Mouse (Mus musculus) cerebellum, adult 2 months (tissue): Measurements from ENCODE around the gene Mrps23. TPM values are rescaled to one million over a fixed set of nuclear protein-coding genes. Genes with fewer than 3 reads are reported as not detected.

Experiments
- DNase-seq, 2 experiments: peaks; one replicate each; pipeline ENCODE4 v3.0.0; 2021
- H3K27ac ChIP-seq: fragments of 200-500 bp; 2 replicates; pipeline ENCODE4 v1.5.1; 2012; ENCODE audit warnings: low read length, control low read depth, inconsistent platforms; ENCODE audit not compliant: insufficient read depth
- H3K27me3 ChIP-seq: fragments of 200-500 bp; 2 replicates; pipeline ENCODE4 v1.6.1; 2012; ENCODE audit warnings: inconsistent platforms, mild to moderate bottlenecking, low read length, moderate library complexity; ENCODE audit not compliant: control insufficient read depth, insufficient read depth
- H3K4me1 ChIP-seq: fragments of 200-500 bp; 2 replicates; pipeline ENCODE4 v1.6.1; 2011; ENCODE audit warnings: low read length; ENCODE audit not compliant: control insufficient read depth, insufficient read depth
- H3K4me3 ChIP-seq: fragments of 200-500 bp; replicated peaks from 2 replicates; pipeline ENCODE3; 2011; ENCODE audit warnings: mild to moderate bottlenecking, low read depth, low read length, control low read depth; ENCODE audit not compliant: insufficient read depth
- CTCF ChIP-seq: fragments of 200-500 bp; IDR thresholded peaks from 2 replicates; pipeline ENCODE4 v1.5.1; 2011; ENCODE audit warnings: low read depth, mild to moderate bottlenecking, control low read depth, low read length, moderate library complexity, borderline replicate concordance; ENCODE audit not compliant: insufficient read depth
- POLR2A ChIP-seq: fragments of 200-500 bp; IDR thresholded peaks from 2 replicates; pipeline ENCODE4 v1.6.1; 2011; ENCODE audit warnings: low read length, control low read depth, borderline replicate concordance; ENCODE audit not compliant: insufficient read depth
- WGBS: fragments of 180-500 bp; shearing (Covaris S2); methylation state at CpG from one replicate; pipeline ENCODE4 v1.1.7; 2018; 5-methylcytosine and 5-hydroxymethylcytosine counted together
- polyA plus RNA-seq: library from polyadenylated mRNA; depleted of rRNA; stranded (reverse); fragments of >200 nt; gene quantifications from 2 replicates; pipeline ENCODE4 v1.2.3, GENCODE M21; 2012

The Mrps23 gene
- polyA plus RNA-seq, 1 experiment = 90.4 TPM

DNA sequence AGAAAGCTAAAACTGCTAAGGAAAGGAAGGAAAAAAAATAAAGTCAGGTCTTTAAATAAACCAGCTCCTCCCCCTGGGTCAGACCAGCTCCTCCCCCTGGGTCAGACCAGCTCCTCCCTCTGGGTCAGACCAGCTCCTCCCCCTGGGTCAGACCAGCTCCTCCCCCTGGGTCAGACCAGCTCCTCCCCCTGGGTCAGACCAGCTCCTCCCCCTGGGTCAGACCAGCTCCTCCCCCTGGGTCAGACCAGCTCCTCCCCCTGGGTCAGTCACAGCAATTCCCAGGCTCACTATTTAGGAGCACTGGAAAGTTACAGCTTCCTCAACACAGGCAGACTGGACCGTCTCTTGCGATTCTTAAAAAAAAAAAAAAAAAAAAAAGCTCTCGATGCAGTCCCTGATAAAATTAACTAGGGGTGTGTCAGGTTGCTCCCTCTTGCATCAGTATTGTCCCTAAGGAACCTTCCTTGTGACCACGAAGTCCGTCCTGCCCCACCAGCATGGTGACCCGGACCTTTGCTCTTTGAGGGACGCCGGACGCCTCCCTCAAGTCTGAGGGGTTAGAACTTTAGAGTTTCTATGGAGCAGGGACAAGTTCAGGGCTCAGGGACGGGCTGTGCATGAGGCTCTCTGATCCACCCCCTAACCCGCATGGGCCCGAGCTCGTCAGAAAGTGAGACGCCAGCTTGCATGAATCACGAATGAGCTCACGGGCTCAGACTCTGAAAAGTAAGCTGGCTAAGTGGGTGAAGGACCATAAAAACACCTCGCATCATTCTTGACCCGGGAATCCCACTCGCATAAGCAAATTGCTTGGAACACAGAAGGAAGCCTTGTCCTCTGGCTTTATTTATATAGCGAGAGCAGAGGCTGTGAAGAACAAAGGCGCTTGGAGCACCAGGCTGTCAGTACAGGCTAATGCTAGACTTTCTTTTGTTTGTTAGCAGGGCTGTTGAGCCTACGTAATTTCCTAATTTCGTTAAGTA is 31.3 kb downstream of the Mrps23 start:
- H3K4me3 ChIP-seq = no peak overlapping the region
- DNase-seq = no peak
- TF ChIP-seq POLR2A (no peak), CTCF (no peak)
- no peaks in the 10 kb centered on the region for H3K4me1 ChIP-seq
- no peak overlapping the region; the same call in 1 of the 2 replicates for H3K27ac ChIP-seq
- no peaks in the 10 kb centered on the region for H3K27me3 ChIP-seq
- 59% methylated on average over 23 of the region's 23 CpGs for WGBS

DNA sequence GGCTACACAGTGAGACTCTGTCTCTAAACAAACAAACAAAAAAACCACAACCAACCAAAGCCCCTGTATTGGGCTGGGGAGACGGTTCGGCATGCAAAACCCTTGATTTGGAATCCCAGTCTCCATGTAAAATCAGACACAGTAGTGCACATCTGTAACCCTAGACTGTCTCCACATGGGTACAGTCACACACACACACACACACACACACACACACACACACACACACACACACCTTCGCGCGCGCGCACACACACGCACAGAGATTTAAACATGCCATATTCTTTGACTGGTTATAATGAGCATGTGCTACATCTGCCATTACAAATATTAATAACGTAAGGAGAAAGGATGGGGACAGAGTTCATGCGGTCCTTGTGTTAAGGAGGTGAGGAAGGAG is 36.1 kb downstream of the Mrps23 start:
- Histone ChIP-seq H3K27me3 (no peaks in the 10 kb centered on the region; the same call in 1 of the 2 replicates), H3K4me1 (no peaks in the 10 kb centered on the region), H3K27ac (no peak overlapping the region), H3K4me3 (no peak overlapping the region)
- no peak for DNase-seq
- WGBS = 90% methylated on average over 10 of the region's 10 CpGs
- TF ChIP-seq POLR2A = no peak
- TF ChIP-seq CTCF = no peak

DNA sequence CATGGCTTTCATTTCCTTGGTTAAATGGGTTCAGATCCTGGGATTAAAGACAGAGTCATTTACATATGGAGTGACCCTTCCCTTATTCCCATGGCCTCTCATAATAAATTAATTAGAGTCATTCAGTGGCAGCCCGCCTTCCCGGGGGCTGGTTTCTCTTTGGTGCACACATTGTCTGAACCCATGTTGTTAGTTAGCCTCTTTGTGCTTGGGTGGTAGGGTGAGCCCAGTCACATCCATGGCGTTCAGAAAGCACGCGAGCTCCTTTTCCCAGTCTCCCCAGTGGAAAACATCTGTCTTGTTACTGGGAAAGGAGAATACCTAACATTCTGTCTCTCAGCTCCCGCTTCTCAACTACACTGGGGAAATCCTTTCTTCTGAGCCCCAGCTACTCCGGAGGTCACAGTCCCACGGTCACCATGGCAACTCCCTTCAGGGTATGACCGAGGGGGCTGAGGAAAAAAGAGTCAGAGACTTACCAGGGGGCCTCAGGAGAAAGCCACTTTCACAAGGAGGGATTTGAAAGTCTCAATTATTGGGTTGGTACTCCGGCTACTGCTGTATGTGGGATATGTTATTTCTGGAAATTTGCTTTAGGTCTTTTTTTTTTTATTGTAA is 36.7 kb downstream of the Mrps23 start:
- no peaks in the 10 kb centered on the region; the same call in 1 of the 2 replicates for H3K27me3 ChIP-seq
- TF ChIP-seq CTCF (no peak), POLR2A (no peak)
- WGBS = 47% methylated on average over 10 of the region's 10 CpGs
- no peak for DNase-seq
- H3K4me3 ChIP-seq = no peak overlapping the region
- no peaks in the 10 kb centered on the region for H3K4me1 ChIP-seq
- H3K27ac ChIP-seq = no peak overlapping the region

DNA sequence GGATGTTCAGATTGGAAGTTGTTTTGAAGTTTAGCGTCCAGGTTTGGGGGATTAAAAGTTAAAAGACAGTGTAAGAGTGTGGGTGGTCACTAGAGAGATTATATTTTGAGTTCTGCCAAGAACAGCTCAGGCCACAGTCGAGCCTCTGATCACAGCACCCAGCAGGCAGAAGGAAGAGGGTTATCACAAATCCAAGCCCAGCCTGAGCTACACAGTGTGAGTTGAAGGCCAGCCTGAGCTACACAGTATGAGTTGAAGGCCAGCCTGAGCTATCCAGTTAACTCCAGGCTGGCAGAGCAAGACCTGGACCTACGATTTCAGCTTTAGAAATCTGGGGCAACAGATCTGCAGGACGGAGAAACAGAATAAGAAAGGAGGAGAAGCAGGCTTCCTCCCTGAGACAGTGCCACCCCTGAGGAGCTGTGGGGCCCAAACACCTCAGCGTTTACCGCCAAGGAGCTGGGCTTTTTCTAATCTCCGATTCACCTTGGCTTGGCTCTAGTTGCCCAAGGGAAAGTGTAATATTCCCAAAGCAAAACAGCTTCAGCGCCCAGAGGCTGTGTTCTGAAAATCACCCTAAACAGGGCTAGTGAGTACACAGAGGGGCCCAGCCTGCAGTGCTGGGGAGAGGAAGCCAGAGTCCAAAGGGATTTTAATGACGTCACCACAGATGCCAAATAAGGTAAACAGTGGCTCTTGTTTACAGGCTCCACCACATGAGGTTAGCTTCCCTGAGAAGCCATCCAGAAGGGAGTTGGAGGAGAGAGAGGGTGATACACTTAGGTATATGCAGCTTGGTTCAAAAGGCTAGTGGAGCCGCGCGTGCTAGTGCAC is 37.5 kb downstream of the Mrps23 start:
- H3K27ac ChIP-seq = no peak overlapping the region
- H3K4me3 ChIP-seq = no peak overlapping the region
- 60% methylated on average over 12 of the region's 12 CpGs for WGBS
- no peak for DNase-seq
- no peaks in the 10 kb centered on the region; the same call in 1 of the 2 replicates for H3K27me3 ChIP-seq
- no peaks in the 10 kb centered on the region for H3K4me1 ChIP-seq
- TF ChIP-seq POLR2A (no peak), CTCF (no peak)

DNA sequence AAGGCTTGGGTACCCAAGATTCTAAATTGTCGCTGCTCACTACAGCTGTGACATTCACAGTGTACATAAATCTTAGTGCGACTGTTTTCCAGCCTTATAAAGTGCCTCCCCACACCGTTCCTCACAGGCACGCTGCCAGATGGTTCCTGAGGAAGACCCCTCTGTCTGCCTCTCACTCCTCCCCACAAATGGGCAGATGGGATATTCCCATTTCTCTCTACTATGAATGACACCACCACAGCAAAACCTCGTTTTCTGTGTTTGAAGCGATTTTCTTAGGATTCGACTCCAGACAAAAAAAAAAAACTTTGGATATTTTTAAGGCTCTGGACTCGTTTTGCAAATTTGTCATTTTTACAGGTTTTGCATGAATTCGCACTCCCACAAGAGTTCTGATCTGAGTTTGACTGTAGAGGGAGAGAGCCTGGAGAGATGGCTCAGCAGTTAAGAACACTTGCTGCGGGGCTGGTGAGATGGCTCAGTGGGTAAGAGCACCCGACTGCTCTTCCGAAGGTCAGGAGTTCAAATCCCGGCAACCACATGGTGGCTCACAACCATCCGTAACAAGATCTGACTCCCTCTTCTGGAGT is 41.5 kb downstream of the Mrps23 start:
- WGBS = 80% methylated on average over 14 of the region's 14 CpGs

DNA sequence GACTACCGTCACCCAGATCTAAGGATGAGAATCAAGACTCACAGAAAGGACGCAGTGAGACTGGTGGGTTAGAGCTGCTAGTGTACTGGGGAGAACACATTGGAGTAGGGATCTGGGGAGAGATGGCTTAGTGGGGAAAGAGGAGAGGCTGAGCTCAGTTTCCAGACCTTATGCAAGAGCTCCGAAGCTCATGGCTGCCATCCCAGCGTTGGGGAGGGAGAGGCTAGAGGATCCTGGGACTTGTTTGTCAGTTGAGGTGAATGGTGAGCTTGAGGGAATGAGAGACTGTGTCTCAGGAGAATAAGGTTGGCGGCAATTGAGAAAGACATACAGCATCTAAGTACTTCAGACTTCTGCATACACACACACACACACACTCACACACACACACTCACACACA is 44.4 kb downstream of the Mrps23 start:
- TF ChIP-seq CTCF = no peak
- no peak for TF ChIP-seq POLR2A
- Histone ChIP-seq H3K27me3 (no peaks in the 10 kb centered on the region), H3K27ac (no peak overlapping the region), H3K4me3 (no peak overlapping the region), H3K4me1 (peaks cover 3% of the 10 kb centered on the region)
- DNase-seq = no peak
- WGBS = 69% methylated on average over 5 of the region's 5 CpGs

More for the DNA sequence above, 41.5 kb downstream of the Mrps23 start:
- DNase-seq = no peak
- Histone ChIP-seq H3K4me1 (no peaks in the 10 kb centered on the region), H3K27ac (no peak overlapping the region), H3K27me3 (no peaks in the 10 kb centered on the region; the same call in 1 of the 2 replicates), H3K4me3 (no peak overlapping the region)
- no peak for TF ChIP-seq POLR2A
- TF ChIP-seq CTCF = no peak

DNA sequence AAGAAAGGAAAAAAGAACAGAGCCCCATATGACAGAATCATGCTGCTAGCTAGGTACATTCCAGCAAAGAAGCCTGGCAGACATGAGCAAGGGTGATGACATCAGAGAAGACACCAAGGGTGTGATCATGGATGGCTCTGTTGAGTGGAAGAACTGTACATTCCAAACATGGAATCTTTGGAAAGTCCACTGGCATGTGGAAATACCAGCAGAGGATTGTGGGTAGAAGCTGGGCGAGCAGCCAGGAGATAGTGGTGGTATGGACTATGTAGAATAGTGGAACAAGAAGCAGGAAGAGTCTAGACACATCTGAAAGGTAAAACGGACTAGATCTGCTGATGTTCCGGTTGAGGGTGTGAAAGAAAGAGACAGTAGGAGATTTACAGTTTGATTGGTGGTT is 46.4 kb downstream of the Mrps23 start:
- no peak overlapping the region for H3K27ac ChIP-seq
- H3K4me1 ChIP-seq = peaks cover 3% of the 10 kb centered on the region
- H3K27me3 ChIP-seq = no peaks in the 10 kb centered on the region
- WGBS = 91% methylated on average over 3 of the region's 3 CpGs
- DNase-seq = no peak
- no peak for TF ChIP-seq POLR2A
- no peak for TF ChIP-seq CTCF
- no peak overlapping the region for H3K4me3 ChIP-seq
